Mouse (Mus musculus) cerebellum, postnatal 36 days (tissue): ENCODE data around the gene Hsd17b13.
"Not testable (repeated sequence)": the region's sequence is repeated elsewhere in the genome, so short reads cannot be mapped to it uniquely, and the experiment has no call there.

Experiments used
- DNase-seq, 2 experiments: peaks; one replicate each; pipeline ENCODE4 v3.0.0; 2021 to 2022; ENCODE audit warnings: mixed read lengths in 2 of 2

Gene Hsd17b13

DNA sequence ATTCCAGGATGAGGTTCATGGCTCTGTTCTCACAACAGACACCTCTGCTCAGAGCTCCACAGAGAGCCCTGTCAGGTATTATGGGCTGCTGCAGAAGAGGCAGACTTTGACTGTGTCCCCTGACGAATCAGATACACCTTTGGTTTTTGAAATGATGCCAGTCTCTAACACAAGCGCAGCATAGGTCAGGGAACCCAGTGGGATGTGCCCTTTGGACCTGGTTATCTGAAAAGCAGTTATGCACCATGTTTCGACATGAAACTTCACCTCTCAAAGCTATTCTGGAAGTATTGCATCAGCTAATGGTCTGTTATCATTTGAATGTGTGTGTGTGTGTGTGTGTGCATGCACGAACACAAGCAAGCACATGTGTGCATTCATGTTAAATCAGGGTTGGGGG is at the start of gene Hsd17b13:
Gene Hsd17b13 (minus strand): TSS at position 114 of the 400 bp plus-strand sequence.
- no peak for DNase-seq

GRCm38 (mm10) chr5:104025245-104025854 is 48.1 kb upstream of the Hsd17b13 start:
- no peak for DNase-seq

- no peak for DNase-seq
Observed at GRCm38 (mm10) chr5:104024762-104025161, 47.6 kb upstream of the Hsd17b13 start.

GRCm38 (mm10) chr5:104024193-104024592 is 47.0 kb upstream of the Hsd17b13 start:
- DNase-seq = not testable (repeated sequence)

- no peak for DNase-seq
Observed at GRCm38 (mm10) chr5:104023289-104024020, 46.2 kb upstream of the Hsd17b13 start.

- DNase-seq = no peak
Observed at GRCm38 (mm10) chr5:104022558-104022957, 45.3 kb upstream of the Hsd17b13 start.

DNA sequence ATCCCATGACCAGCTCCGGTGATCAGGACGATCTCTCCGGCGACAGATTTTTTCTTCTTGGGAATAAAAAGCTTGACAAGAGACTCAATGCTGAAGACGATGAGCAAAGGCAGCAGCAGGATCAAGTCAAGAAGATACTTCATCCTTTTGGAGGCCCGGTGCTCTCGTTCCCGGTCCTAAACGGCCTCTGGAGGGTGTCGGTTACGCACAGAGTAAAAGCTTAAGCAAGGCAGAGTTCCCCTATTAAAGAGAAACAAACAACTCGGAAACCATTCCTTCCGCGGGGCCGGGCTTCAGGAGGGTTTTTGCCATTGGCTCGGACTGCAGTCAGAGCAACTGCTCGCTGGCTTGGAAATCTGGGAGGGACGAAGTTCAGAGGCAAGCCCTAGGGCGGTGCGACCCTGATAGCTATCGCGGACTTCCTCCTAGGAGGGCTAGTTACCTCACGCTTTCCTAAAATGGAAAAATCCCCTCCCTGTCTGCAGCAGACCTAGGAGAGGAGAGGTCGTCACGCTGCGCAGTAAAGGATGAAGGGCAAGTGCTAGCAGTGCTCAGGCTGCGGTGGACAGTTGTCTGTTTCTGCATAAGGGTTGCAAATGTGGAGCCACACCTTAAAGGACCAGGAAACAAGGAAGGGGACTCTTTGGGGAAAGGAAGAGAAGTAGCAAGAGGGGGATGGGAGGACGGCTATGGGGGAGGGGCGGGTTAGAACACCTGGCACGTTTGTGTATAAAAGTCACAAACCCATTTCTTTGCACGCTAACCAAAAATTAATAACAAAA is 44.6 kb upstream of the Hsd17b13 start, which contains the start of gene Hsd17b11:
Gene Hsd17b11 (minus strand): TSS at position 323 of the 782 bp plus-strand sequence.
- peak; percentile 56 to 57 for DNase-seq

- no peak for DNase-seq
Observed at GRCm38 (mm10) chr5:104011419-104011818, 34.2 kb upstream of the Hsd17b13 start.

GRCm38 (mm10) chr5:104010261-104010660 is 33.1 kb upstream of the Hsd17b13 start:
- no peak for DNase-seq

- no peak for DNase-seq
Observed at GRCm38 (mm10) chr5:104009421-104009820, 32.2 kb upstream of the Hsd17b13 start.

DNA sequence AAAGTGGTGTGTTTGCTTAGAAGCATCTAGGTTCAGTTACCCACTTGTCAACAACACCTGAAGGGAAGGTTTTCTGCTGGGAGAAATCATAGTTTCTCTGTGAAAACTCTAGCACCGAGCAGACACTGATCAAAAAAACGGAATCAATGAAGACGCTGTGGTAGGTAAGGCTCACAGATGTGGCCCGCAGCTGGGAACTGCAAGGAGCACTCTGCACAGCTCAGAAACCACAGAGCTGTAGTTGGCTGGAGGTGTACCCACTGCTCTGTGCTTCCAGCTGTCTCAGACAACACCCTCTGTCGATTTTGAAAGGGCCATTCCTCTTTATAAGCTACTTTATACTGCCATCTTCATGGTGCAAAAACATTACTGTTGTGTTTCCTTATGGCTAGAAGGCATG is 30.6 kb upstream of the Hsd17b13 start:
- no peak for DNase-seq

DNA sequence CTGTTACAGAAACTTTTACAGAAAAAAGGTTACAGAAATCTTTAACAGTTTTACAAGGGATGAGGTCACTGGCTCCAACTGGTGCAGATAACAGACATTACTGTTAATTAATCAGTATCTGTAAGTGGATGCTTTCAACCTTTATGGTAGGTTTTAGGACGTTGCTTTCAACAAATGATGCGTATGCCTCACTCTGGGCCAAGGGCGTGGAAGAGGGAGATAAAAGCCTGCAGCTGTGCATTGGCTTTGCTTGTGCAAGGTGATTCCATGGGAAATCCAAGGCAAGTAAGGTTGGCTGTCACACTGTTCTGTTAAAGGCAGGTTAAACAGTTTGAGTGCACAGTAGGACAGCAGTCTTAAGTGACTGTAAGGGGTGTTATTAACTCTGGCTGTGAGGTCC is 29.6 kb upstream of the Hsd17b13 start:
- DNase-seq = no peak

- no peak for DNase-seq
Observed at GRCm38 (mm10) chr5:104003955-104004354, 26.7 kb upstream of the Hsd17b13 start.

DNA sequence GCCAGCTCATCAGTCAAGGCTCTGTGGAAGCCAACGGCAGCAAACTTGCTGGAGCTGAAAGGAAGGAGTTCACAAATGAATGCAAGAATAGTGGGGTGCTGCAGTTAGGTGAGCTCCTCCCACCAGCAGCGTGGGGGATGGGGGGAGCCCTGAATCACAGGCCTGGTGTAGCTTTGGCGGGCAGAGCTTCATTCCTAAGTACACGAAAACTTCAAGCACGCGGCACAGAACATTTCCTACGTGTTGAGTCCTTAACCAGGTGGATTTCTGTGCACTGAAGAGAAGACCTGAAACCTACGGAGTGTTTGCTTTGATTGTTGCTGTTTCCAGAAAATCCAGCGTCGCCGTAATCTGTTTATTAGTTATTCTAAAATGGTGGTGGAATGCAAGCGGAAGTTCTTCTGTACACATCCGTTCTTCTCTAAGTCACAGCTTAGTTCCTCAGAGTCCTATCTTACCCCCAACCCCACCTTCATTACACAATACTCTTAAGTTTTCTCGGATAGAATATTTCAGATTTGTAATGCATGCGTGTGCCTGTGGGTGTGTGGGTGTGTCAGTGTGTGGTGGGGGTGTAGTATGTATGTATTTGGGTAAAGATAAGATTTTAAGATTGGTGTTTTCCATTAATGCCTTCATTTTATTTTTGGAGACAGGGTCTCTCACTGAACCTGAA is 26.2 kb upstream of the Hsd17b13 start:
- no peak for DNase-seq

DNA sequence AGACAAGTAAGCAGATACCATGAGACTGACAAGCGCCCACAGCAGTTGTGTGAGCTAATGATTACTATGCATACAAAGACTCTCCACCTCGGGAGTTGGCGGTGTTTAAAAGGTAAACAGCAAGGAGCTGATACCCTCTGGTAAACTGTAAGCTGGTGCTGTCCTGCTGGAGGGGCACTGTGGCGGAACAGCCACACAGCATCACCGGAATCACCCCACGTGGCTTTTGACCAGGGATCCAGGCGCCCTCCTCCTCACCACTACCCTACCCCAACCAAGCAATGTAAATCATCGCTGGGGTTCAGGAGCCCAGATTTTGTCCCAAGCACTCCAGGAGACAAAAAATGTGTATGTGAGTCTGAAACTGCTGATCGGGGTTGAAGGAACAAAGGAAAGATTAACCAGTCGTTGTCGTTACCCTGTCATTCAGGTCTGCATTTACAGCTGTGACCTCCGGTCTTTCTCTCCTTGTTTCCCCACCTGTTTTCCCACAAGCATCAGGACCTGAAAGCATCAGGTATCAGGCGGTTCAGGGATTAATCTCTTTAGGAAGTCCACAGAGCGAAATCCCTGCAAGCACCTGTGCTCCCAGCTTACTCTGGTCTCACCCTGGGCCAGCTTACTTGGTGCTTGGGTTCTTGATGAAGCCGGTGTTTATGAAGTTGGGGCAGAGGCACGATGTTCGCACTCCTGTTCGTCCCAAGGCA is 25.5 kb upstream of the Hsd17b13 start:
- DNase-seq = no peak

DNA sequence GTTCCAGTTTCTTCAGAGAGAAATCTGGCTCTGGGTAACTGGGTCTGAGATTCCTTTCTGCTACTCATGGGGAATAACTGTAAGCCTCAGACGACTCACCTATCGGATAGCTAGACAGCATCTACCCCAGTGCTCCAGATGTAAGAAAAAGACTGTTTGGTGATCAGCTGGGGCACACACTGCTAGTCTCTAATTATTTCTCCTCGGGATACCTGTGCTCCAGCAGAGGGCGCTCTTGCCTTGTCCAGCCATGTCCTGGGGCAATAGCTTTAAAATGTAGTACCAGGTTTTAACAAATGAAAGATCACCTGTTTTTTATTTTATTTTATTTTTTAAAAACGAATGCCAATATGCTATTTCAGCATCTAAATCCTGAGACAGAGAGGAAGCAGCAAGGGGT is 22.5 kb upstream of the Hsd17b13 start:
- DNase-seq = peak; percentile 83 to 88

- DNase-seq = peak; percentile 57 to 73
Observed at GRCm38 (mm10) chr5:103998739-103999138, 21.5 kb upstream of the Hsd17b13 start.

DNA sequence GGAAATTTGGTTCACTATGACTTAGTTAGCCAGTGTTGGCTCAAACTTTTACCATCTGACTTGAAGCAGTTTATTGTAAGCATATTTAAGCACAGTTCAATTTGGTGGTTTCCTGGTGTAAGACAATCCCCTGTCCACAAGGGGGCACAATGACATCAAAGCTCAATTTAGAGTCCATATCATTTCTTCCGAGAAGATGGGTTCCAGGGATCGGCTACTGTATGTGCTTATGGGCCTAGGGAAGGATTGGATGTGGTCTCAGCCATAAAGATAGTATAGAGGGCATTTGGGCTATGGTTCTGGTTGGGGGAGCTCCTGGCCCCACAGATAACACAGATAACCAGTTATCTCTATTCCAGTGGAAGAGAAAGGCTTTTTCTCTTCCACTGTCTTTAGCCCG is 18.0 kb upstream of the Hsd17b13 start:
- DNase-seq = no peak

- no peak for DNase-seq
Observed at GRCm38 (mm10) chr5:103994669-103995068, 17.5 kb upstream of the Hsd17b13 start.

- no peak for DNase-seq
Observed at GRCm38 (mm10) chr5:103993601-103994000, 16.4 kb upstream of the Hsd17b13 start.

- no peak for DNase-seq
Observed at GRCm38 (mm10) chr5:103992831-103993230, 15.6 kb upstream of the Hsd17b13 start.
